ENCODE assay signal across 9 mouse cellular contexts in genomic region chr5:139909710-139910550, GRCm38 (mm10). TPM values are rescaled to one million over a fixed set of nuclear protein-coding genes. Genes with fewer than 3 reads are reported as not detected.
DNase-seq lines count a peak whose midpoint lies in the region; ATAC-seq lines count a peak whose summit lies in the region.
"Had no signal": no experiment of that assay in that cellular context is flagged by ENCODE, and none has a peak within 500 bp of the region (broad histone marks: within the 10 kb centered on the region; RNA-seq: fewer than 3 reads in every experiment).

No protein-coding gene starts in this region.

- H3K9me3 ChIP-seq in heart, embryonic 10.5 days = no peaks in the 10 kb centered on the region
- H3K9me3 ChIP-seq in embryonic facial prominence, embryonic 12.5 days = no peaks in the 10 kb centered on the region
- H3K9me3 ChIP-seq in hindbrain, embryonic 16.5 days (ENCODE audit: control insufficient read depth, low read length) = no peaks in the 10 kb centered on the region

- ATAC-seq in embryonic facial prominence, embryonic 12.5 days (ENCODE audit: insufficient number of reproducible peaks, insufficient read depth, low FRiP score, low TSS enrichment) = no peak
- no peak for ATAC-seq in hindbrain, embryonic 16.5 days
- no peak for ATAC-seq in megakaryocyte, adult 5-6 weeks (ENCODE audit: poor library complexity, severe bottlenecking)

- H3K4me2 ChIP-seq in embryonic facial prominence, embryonic 12.5 days (replicated peaks) = peak overlapping the region; percentile 97
- peak overlapping the region; percentile 98 for H3K4me2 ChIP-seq in hindbrain, embryonic 16.5 days (ENCODE audit: low read length)

- H3K36me3 ChIP-seq in heart, embryonic 10.5 days = no peaks in the 10 kb centered on the region
- H3K36me3 ChIP-seq in embryonic facial prominence, embryonic 12.5 days = no peaks in the 10 kb centered on the region
- H3K36me3 ChIP-seq in hindbrain, embryonic 16.5 days (ENCODE audit: control insufficient read depth, insufficient read depth, low read length) = no peaks in the 10 kb centered on the region

- peaks cover 100% of the 10 kb centered on the region for H3K27me3 ChIP-seq in heart, embryonic 10.5 days (ENCODE audit: insufficient read depth, poor library complexity, severe bottlenecking)
- peaks cover 99% of the 10 kb centered on the region for H3K27me3 ChIP-seq in embryonic facial prominence, embryonic 12.5 days
- peaks cover 25% of the 10 kb centered on the region for H3K27me3 ChIP-seq in hindbrain, embryonic 16.5 days (replicated peaks; ENCODE audit: control insufficient read depth, insufficient read depth, low read length)

- WGBS in heart, embryonic 10.5 days = 2% methylated on average over 29 of the region's 29 CpGs
- WGBS in embryonic facial prominence, embryonic 12.5 days = 2% methylated on average over 29 of the region's 29 CpGs
- WGBS in hindbrain, embryonic 16.5 days = 1% methylated on average over 29 of the region's 29 CpGs

- no peak for DNase-seq in heart, embryonic 10.5 days (ENCODE audit: low spot score)
- no peak for DNase-seq in heart, adult 8-10 months (ENCODE audit: low spot score)
- DNase-seq in lung, postnatal 14 days = peak; percentile 19
- no peak for DNase-seq in cerebellum, adult 9-10 months
- no peak for DNase-seq in cerebellum, adult 11-12 months

- peaks cover 59% of the 10 kb centered on the region for H3K4me1 ChIP-seq in heart, embryonic 10.5 days
- peaks cover 40% of the 10 kb centered on the region for H3K4me1 ChIP-seq in embryonic facial prominence, embryonic 12.5 days
- H3K4me1 ChIP-seq in hindbrain, embryonic 16.5 days (ENCODE audit: control insufficient read depth, insufficient read depth, low read depth, low read length) = peaks cover 38% of the 10 kb centered on the region

- H3K27ac ChIP-seq in heart, embryonic 10.5 days = no peak overlapping the region
- no peak overlapping the region for H3K27ac ChIP-seq in embryonic facial prominence, embryonic 12.5 days
- H3K27ac ChIP-seq in hindbrain, embryonic 16.5 days (ENCODE audit: low read depth, low read length) = no peak overlapping the region

- peak overlapping the region; percentile 29 for H3K4me3 ChIP-seq in heart, embryonic 10.5 days
- 0 out of 2 replicates have a peak overlapping the region, but pooled peaks have one; percentile 12 for H3K4me3 ChIP-seq in embryonic facial prominence, embryonic 12.5 days
- peak overlapping the region; percentile 72 for H3K4me3 ChIP-seq in hindbrain, embryonic 16.5 days (ENCODE audit: low read length)

- no peak overlapping the region for H3K9ac ChIP-seq in embryonic facial prominence, embryonic 12.5 days
- H3K9ac ChIP-seq in hindbrain, embryonic 16.5 days (ENCODE audit: low read depth, low read length) = peak overlapping the region; percentile 43; the same call in 1 of the 2 replicates

RNA-seq across cellular contexts. Expression of gene Elfn1, which starts 2.2 kb away (rescaled TPM):
- polyA plus RNA-seq in heart, embryonic 10.5 days (2016; fragmentation: Nextera tagmentation; extraction: Ambion mirVana) = 0.73 TPM in 1 of 2 replicates, not detected in the other
- total RNA-seq in heart, adult 8-10 months (2022) = under 1 TPM in 3 of 4 experiments, not detected in 1; 0.13 to 0.43 (median 0.41) TPM
- 0.15 and 0.45 TPM in 2 replicates for polyA plus RNA-seq in embryonic facial prominence, embryonic 12.5 days (2016; fragmentation: Nextera tagmentation; extraction: Ambion mirVana)
- 2.8 and 3.7 TPM in 2 replicates for polyA plus RNA-seq in hindbrain, embryonic 16.5 days (2015; fragmentation: Nextera tagmentation; extraction: Ambion mirVana)
- not detected in 2 replicates for total RNA-seq in megakaryocyte, adult 5-6 weeks (2015)
- total RNA-seq in megakaryocyte, adult 5-6 weeks (2017) = not detected in 2 replicates
- total RNA-seq: MEL had no signal

Comparison
In these comparisons a context has a peak if more than half of its experiments do, and no peak if none do; other contexts are left out.
1. H3K4me3 ChIP-seq: peak in every context shown above with its lines; median percentile 72 in hindbrain, embryonic 16.5 days; 29 in heart, embryonic 10.5 days; 12 in embryonic facial prominence, embryonic 12.5 days.